Mouse (Mus musculus): ENCODE measurements at regions not wholly inside any gene's neighbourhood (a gene's known extent, or its start where the extent isn't known, plus 50 kb on each side); places are given as distances from the start of the nearest gene placed in this dataset.

GRCm38 (mm10) chr8:8994596-8995189 is 304.4 kb upstream of the Arglu1 start:
- no peak for TF ChIP-seq POLR2A (IDR thresholded peaks at IDR 0.05; ENCODE audit: borderline replicate concordance, extremely low read depth, insufficient read depth, insufficient read length, poor library complexity, severe bottlenecking)
- no peak for TF ChIP-seq CTCF (IDR thresholded peaks at IDR 0.05; ENCODE audit: borderline replicate concordance, extremely low read depth, insufficient read depth, insufficient read length)
- peak; percentile 82 for DNase-seq (ENCODE audit: low read depth)

- peak; percentile 60 for DNase-seq (ENCODE audit: low read depth)
- TF ChIP-seq POLR2A (IDR thresholded peaks at IDR 0.05; ENCODE audit: borderline replicate concordance, extremely low read depth, insufficient read depth, insufficient read length, poor library complexity, severe bottlenecking) (no peak), CTCF (IDR thresholded peaks at IDR 0.05; ENCODE audit: borderline replicate concordance, extremely low read depth, insufficient read depth, insufficient read length) (no peak)
These were observed 303.7 kb upstream of the Arglu1 start for GRCm38 (mm10) chr8:8994008-8994407.

- DNase-seq (ENCODE audit: low read depth) = peak; percentile 95
- TF ChIP-seq POLR2A (IDR thresholded peaks at IDR 0.05; ENCODE audit: borderline replicate concordance, extremely low read depth, insufficient read depth, insufficient read length, poor library complexity, severe bottlenecking) (no peak), CTCF (IDR thresholded peaks at IDR 0.05; ENCODE audit: borderline replicate concordance, extremely low read depth, insufficient read depth, insufficient read length) (peak; percentile 66; the same call in 1 of the 2 replicates)
These were observed 302.2 kb upstream of the Arglu1 start for GRCm38 (mm10) chr8:8992461-8993032.

- no peak for DNase-seq (ENCODE audit: low read depth)
- TF ChIP-seq POLR2A (IDR thresholded peaks at IDR 0.05; ENCODE audit: borderline replicate concordance, extremely low read depth, insufficient read depth, insufficient read length, poor library complexity, severe bottlenecking) = no peak
- TF ChIP-seq CTCF (IDR thresholded peaks at IDR 0.05; ENCODE audit: borderline replicate concordance, extremely low read depth, insufficient read depth, insufficient read length) = no peak
These were observed 300.7 kb upstream of the Arglu1 start for GRCm38 (mm10) chr8:8991026-8991425.

GRCm38 (mm10) chr8:8986068-8986467 is 295.7 kb upstream of the Arglu1 start:
- DNase-seq (ENCODE audit: low read depth) = no peak
- TF ChIP-seq POLR2A (IDR thresholded peaks at IDR 0.05; ENCODE audit: borderline replicate concordance, extremely low read depth, insufficient read depth, insufficient read length, poor library complexity, severe bottlenecking) (no peak), CTCF (IDR thresholded peaks at IDR 0.05; ENCODE audit: borderline replicate concordance, extremely low read depth, insufficient read depth, insufficient read length) (peak; percentile 12; the same call in 1 of the 2 replicates)

- TF ChIP-seq CTCF (IDR thresholded peaks at IDR 0.05; ENCODE audit: borderline replicate concordance, extremely low read depth, insufficient read depth, insufficient read length) (peak; percentile 31; the same call in 1 of the 2 replicates), POLR2A (IDR thresholded peaks at IDR 0.05; ENCODE audit: borderline replicate concordance, extremely low read depth, insufficient read depth, insufficient read length, poor library complexity, severe bottlenecking) (no peak)
- DNase-seq (ENCODE audit: low read depth) = no peak
These were observed 295.1 kb upstream of the Arglu1 start for GRCm38 (mm10) chr8:8985395-8985794.

- peak; percentile 47 for DNase-seq (ENCODE audit: low read depth)
- TF ChIP-seq CTCF (IDR thresholded peaks at IDR 0.05; ENCODE audit: borderline replicate concordance, extremely low read depth, insufficient read depth, insufficient read length) (no peak), POLR2A (IDR thresholded peaks at IDR 0.05; ENCODE audit: borderline replicate concordance, extremely low read depth, insufficient read depth, insufficient read length, poor library complexity, severe bottlenecking) (no peak)
These were observed 294.5 kb upstream of the Arglu1 start for GRCm38 (mm10) chr8:8984829-8985251.

GRCm38 (mm10) chr8:8984159-8984828 is 294.0 kb upstream of the Arglu1 start:
- TF ChIP-seq POLR2A (IDR thresholded peaks at IDR 0.05; ENCODE audit: borderline replicate concordance, extremely low read depth, insufficient read depth, insufficient read length, poor library complexity, severe bottlenecking) (no peak), CTCF (IDR thresholded peaks at IDR 0.05; ENCODE audit: borderline replicate concordance, extremely low read depth, insufficient read depth, insufficient read length) (no peak)
- no peak for DNase-seq (ENCODE audit: low read depth)

- no peak for TF ChIP-seq POLR2A (IDR thresholded peaks at IDR 0.05; ENCODE audit: borderline replicate concordance, extremely low read depth, insufficient read depth, insufficient read length, poor library complexity, severe bottlenecking)
- no peak for DNase-seq (ENCODE audit: low read depth)
These were observed 292.9 kb upstream of the Arglu1 start for GRCm38 (mm10) chr8:8983133-8983661.

GRCm38 (mm10) chr8:8978969-8979368 is 288.6 kb upstream of the Arglu1 start:
- TF ChIP-seq POLR2A (IDR thresholded peaks at IDR 0.05; ENCODE audit: borderline replicate concordance, extremely low read depth, insufficient read depth, insufficient read length, poor library complexity, severe bottlenecking) (no peak), CTCF (IDR thresholded peaks at IDR 0.05; ENCODE audit: borderline replicate concordance, extremely low read depth, insufficient read depth, insufficient read length) (no peak)

GRCm38 (mm10) chr8:8973769-8974168 is 283.4 kb upstream of the Arglu1 start:
- no peak for TF ChIP-seq POLR2A (IDR thresholded peaks at IDR 0.05; ENCODE audit: borderline replicate concordance, extremely low read depth, insufficient read depth, insufficient read length, poor library complexity, severe bottlenecking)
- TF ChIP-seq CTCF (IDR thresholded peaks at IDR 0.05; ENCODE audit: borderline replicate concordance, extremely low read depth, insufficient read depth, insufficient read length) = no peak
- no peak for DNase-seq (ENCODE audit: low read depth)

More at GRCm38 (mm10) chr8:8978969-8979368, 288.6 kb upstream of the Arglu1 start:
- DNase-seq (ENCODE audit: low read depth) = no peak
